Mouse (Mus musculus) intestine, embryonic 16.5 days (tissue): Measurements from ENCODE around the gene Psip1. TPM values are rescaled to one million over a fixed set of nuclear protein-coding genes. Genes with fewer than 3 reads are reported as not detected.
"Not testable (repeated sequence)": the region's sequence is repeated elsewhere in the genome, so short reads cannot be mapped to it uniquely, and the experiment has no call there.

Experiments used
- ATAC-seq: fragments of 200-750 bp; cut with Nextera tagmentation; 2 replicates; pipeline ENCODE4 v1.8.0; 2017; ENCODE audit warnings: moderate TSS enrichment, moderate library complexity
- H3K27ac ChIP-seq: fragments of 300-500 bp; sonication (generic); 2 replicates; pipeline ENCODE4 v1.5.1; 2014; ENCODE audit warnings: mild to moderate bottlenecking, low read length
- H3K27me3 ChIP-seq: fragments of 300-500 bp; sonication (generic); replicated peaks from 2 replicates; pipeline ENCODE4 v1.6.1; 2014; ENCODE audit warnings: low read length, control low read depth, mixed read lengths; ENCODE audit not compliant: control insufficient read depth, insufficient read depth
- H3K36me3 ChIP-seq: fragments of 300-500 bp; sonication (generic); 2 replicates; pipeline ENCODE4 v1.6.1; 2014; ENCODE audit warnings: low read length, control low read depth; ENCODE audit not compliant: control insufficient read depth, insufficient read depth
- H3K4me1 ChIP-seq: fragments of 300-500 bp; sonication (generic); 2 replicates; pipeline ENCODE4 v1.6.1; 2014; ENCODE audit warnings: low read length, control low read depth, mixed read lengths; ENCODE audit not compliant: control insufficient read depth, insufficient read depth
- H3K4me2 ChIP-seq: fragments of 300-500 bp; sonication (generic); 2 replicates; pipeline ENCODE4 v1.6.1; 2014; ENCODE audit warnings: low read depth, low read length, control low read depth
- H3K4me3 ChIP-seq: fragments of 300-500 bp; sonication (generic); 2 replicates; pipeline ENCODE4 v1.5.1; 2014; ENCODE audit warnings: mild to moderate bottlenecking, low read length
- H3K9ac ChIP-seq: fragments of 300-500 bp; sonication (generic); 2 replicates; pipeline ENCODE4 v1.6.1; 2014; ENCODE audit warnings: low read depth, low read length
- H3K9me3 ChIP-seq: fragments of 300-500 bp; sonication (generic); 2 replicates; pipeline ENCODE4 v1.6.1; 2016; ENCODE audit warnings: low read length, control low read depth; ENCODE audit not compliant: control insufficient read depth
- WGBS: fragments of 180-500 bp; shearing (Covaris S2); extraction: QIAGEN DNeasy Blood & Tissue Kit; methylation state at CpG from one replicate; pipeline ENCODE4 v1.1.7; 2014; 5-methylcytosine and 5-hydroxymethylcytosine counted together
- polyA plus RNA-seq: library from polyadenylated mRNA; unstranded; fragments of >200 nt; fragmentation: Nextera tagmentation; extraction: Ambion mirVana; gene quantifications from 2 replicates; pipeline ENCODE4 v1.2.1, GENCODE M21; 2015

The Psip1 gene
- polyA plus RNA-seq, 1 experiment from 2014 or later, result 56.3 TPM

DNA sequence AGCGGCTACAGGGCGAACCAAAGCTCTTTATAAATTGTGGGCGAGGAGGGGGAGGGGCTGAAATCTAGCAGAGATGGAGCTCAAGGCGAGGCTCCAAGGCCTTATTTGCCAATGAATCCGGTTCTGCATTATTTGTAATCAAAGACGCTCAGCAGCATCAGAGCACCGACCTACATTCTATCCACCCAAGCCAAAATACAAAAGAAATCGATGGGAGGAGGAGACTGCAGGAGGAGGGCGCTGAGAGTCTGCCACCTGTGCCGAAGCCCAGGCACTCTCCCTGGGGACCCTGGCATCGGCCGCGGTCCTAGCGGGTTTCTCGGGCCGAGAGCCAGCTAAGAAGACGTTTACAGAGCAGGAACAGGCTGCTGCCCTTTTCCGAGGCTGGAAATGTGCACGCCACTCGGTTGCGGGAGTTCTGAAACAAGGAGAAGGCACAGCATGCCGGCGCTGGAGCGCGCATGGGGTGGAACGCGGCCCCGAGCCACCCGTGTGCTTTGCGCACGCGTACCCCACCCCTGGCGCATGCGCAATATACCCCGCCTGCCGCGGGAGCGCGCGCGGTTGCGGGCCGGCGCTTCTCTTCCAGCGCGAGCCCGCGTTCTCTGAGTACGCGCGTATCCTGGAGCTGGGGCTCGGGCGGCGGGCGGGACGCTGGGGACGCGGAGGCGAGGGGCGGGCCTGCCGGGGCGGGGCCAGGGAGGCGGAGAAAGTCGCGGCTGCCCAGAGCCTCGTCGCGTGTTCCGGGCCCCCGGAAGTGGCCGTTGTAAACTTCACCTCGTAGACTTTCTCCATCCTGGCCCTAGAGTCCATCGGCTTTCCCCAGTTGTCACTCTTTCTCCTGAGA lies 38.8 kb upstream of the Psip1 start, which contains the start of gene Ccdc171:
Gene Ccdc171, plus strand, starts transcription at position 703 of the 847 bp plus-strand sequence.
- Histone ChIP-seq H3K36me3 (no peaks in the 10 kb centered on the region), H3K4me1 (0 out of 2 replicates have a peak, but pooled peaks cover 6% of the 10 kb centered on the region), H3K4me3 (peak within 1 kb of the TSS; percentile 86), H3K9me3 (no peaks in the 10 kb centered on the region), H3K9ac (peak within 1 kb of the TSS; percentile 85), H3K4me2 (peak within 1 kb of the TSS; percentile 94), H3K27me3 (no peaks in the 10 kb centered on the region), H3K27ac (peak within 1 kb of the TSS; percentile 94)
- WGBS, result under 1% methylated on average over 73 of the region's 73 CpGs
- ATAC-seq, result peak; percentile 98

GRCm38 (mm10) chr4:83524456-83524842 lies 38.2 kb upstream of the Psip1 start:
- no peak for ATAC-seq
- Histone ChIP-seq H3K9me3 (no peaks in the 10 kb centered on the region), H3K27ac (peak overlapping the region; percentile 94), H3K4me3 (peak overlapping the region; percentile 86), H3K4me2 (peak overlapping the region; percentile 66), H3K27me3 (no peaks in the 10 kb centered on the region), H3K4me1 (0 out of 2 replicates have a peak, but pooled peaks cover 6% of the 10 kb centered on the region), H3K36me3 (no peaks in the 10 kb centered on the region), H3K9ac (peak overlapping the region; percentile 83)
- WGBS, result 16% methylated on average over 6 of the region's 6 CpGs

GRCm38 (mm10) chr4:83522066-83522465 lies 35.8 kb upstream of the Psip1 start:
- no peak for ATAC-seq
- no peak overlapping the region for H3K27ac ChIP-seq
- H3K4me1 ChIP-seq, result 0 out of 2 replicates have a peak, but pooled peaks cover 6% of the 10 kb centered on the region
- H3K27me3 ChIP-seq, result no peaks in the 10 kb centered on the region
- H3K4me3 ChIP-seq, result no peak overlapping the region
- H3K36me3 ChIP-seq, result no peaks in the 10 kb centered on the region
- no peaks in the 10 kb centered on the region for H3K9me3 ChIP-seq
- no peak overlapping the region for H3K4me2 ChIP-seq
- 70% methylated on average over 5 of the region's 5 CpGs for WGBS
- no peak overlapping the region for H3K9ac ChIP-seq

GRCm38 (mm10) chr4:83520308-83520707 lies 34.0 kb upstream of the Psip1 start:
- no peak for ATAC-seq

GRCm38 (mm10) chr4:83519807-83520206 lies 33.5 kb upstream of the Psip1 start:
- H3K36me3 ChIP-seq, result no peaks in the 10 kb centered on the region
- H3K4me2 ChIP-seq, result no peak overlapping the region
- ATAC-seq, result no peak
- no peak overlapping the region for H3K9ac ChIP-seq
- no peaks in the 10 kb centered on the region for H3K27me3 ChIP-seq
- H3K4me1 ChIP-seq, result 0 out of 2 replicates have a peak, but pooled peaks cover 2% of the 10 kb centered on the region
- H3K27ac ChIP-seq, result no peak overlapping the region
- no peak overlapping the region for H3K4me3 ChIP-seq
- no peaks in the 10 kb centered on the region for H3K9me3 ChIP-seq

More at GRCm38 (mm10) chr4:83520308-83520707, 34.0 kb upstream of the Psip1 start:
- H3K27me3 ChIP-seq, result no peaks in the 10 kb centered on the region
- H3K9ac ChIP-seq, result no peak overlapping the region
- no peaks in the 10 kb centered on the region for H3K36me3 ChIP-seq
- no peak overlapping the region for H3K27ac ChIP-seq
- 0 out of 2 replicates have a peak, but pooled peaks cover 2% of the 10 kb centered on the region for H3K4me1 ChIP-seq
- no peaks in the 10 kb centered on the region for H3K9me3 ChIP-seq
- H3K4me2 ChIP-seq, result no peak overlapping the region
- no peak overlapping the region for H3K4me3 ChIP-seq
- 82% methylated on average over 4 of the region's 4 CpGs for WGBS

DNA sequence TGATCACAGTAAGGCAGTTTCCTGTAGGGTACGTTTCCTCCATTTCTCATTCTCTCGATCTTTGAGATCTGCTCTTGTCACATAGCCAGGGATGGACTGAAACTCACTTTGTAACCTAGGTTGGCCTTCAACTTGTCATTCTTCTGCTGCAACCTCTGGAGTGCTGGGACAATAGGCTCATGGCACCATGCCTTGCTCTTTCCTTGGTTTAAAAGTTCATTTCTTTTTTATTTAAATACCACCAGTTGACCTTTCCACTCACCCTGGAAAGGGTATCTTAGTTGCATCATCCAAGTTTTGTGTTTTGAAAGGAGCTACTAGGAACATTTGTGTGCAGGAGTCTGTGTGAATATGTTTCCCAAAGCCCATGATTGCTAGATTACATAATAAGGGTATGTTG lies 32.9 kb upstream of the Psip1 start:
- no peak for ATAC-seq
- no peak overlapping the region for H3K4me2 ChIP-seq
- no peak overlapping the region for H3K27ac ChIP-seq
- no peak overlapping the region for H3K9ac ChIP-seq
- no peak overlapping the region for H3K4me3 ChIP-seq
- H3K36me3 ChIP-seq, result no peaks in the 10 kb centered on the region
- H3K9me3 ChIP-seq, result no peaks in the 10 kb centered on the region
- no peaks in the 10 kb centered on the region for H3K27me3 ChIP-seq
- no peaks in the 10 kb centered on the region for H3K4me1 ChIP-seq
- WGBS, result 88% methylated on average over 2 of the region's 2 CpGs

GRCm38 (mm10) chr4:83516144-83516543 lies 29.9 kb upstream of the Psip1 start:
- H3K4me3 ChIP-seq, H3K9ac ChIP-seq, H3K27ac ChIP-seq, H3K9me3 ChIP-seq, H3K36me3 ChIP-seq, H3K4me2 ChIP-seq, H3K4me1 ChIP-seq, ATAC-seq, H3K27me3 ChIP-seq: not testable (repeated sequence)
- WGBS, result 92% methylated on average over 5 of the region's 6 CpGs

GRCm38 (mm10) chr4:83514976-83515669 lies 28.9 kb upstream of the Psip1 start:
- H3K36me3 ChIP-seq, result no peaks in the 10 kb centered on the region
- H3K9ac ChIP-seq, result no peak overlapping the region
- no peak overlapping the region for H3K4me2 ChIP-seq
- no peaks in the 10 kb centered on the region for H3K27me3 ChIP-seq
- no peak for ATAC-seq
- no peaks in the 10 kb centered on the region for H3K4me1 ChIP-seq
- WGBS, result 81% methylated on average over 10 of the region's 10 CpGs
- H3K27ac ChIP-seq, result no peak overlapping the region
- no peak overlapping the region for H3K4me3 ChIP-seq
- no peaks in the 10 kb centered on the region for H3K9me3 ChIP-seq

DNA sequence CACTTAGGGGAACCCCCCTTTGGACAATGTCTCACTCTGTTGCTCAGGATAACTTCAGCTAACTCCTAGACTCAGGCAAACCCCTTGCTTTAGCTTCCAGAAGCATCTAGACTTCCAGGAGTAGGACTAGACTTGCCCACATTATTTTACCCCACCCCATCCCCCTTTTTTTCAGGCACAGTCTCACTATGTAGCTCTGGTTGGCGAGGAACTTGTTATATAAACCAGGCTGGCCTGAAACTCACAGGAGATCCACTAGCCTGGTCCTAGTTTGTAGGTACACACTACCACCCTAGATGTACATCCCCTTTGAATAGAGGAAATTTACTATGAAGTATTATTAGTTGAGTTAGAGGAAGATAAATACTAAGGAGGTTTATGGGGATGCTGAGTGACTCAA lies 27.9 kb upstream of the Psip1 start:
- ATAC-seq, result no peak
- no peak overlapping the region for H3K27ac ChIP-seq
- no peaks in the 10 kb centered on the region for H3K9me3 ChIP-seq
- no peaks in the 10 kb centered on the region for H3K4me1 ChIP-seq
- WGBS, result 79% methylated on average over 1 of the region's 1 CpGs
- no peaks in the 10 kb centered on the region for H3K27me3 ChIP-seq
- H3K9ac ChIP-seq, result no peak overlapping the region
- no peak overlapping the region for H3K4me2 ChIP-seq
- H3K4me3 ChIP-seq, result no peak overlapping the region
- H3K36me3 ChIP-seq, result no peaks in the 10 kb centered on the region
